14 mouse cellular contexts compared by ENCODE assay signal in genomic region chr13:101771071-101771470, GRCm38 (mm10).
"Had no signal": no experiment of that assay in that cellular context is flagged by ENCODE, and none has a peak within 500 bp of the region (broad histone marks: within the 10 kb centered on the region; RNA-seq: fewer than 3 reads in every experiment).

No protein-coding gene starts in this region.

- H3K4me3 ChIP-seq: left cerebral cortex, adult 2 months; limb, embryonic 10.5 days; midbrain, embryonic 10.5 days; midbrain, embryonic 15.5 days; neural tube, embryonic 12.5 days; stomach, embryonic 15.5 days had no signal

- H3K9ac ChIP-seq: midbrain, embryonic 15.5 days; neural tube, embryonic 12.5 days; stomach, embryonic 15.5 days had no signal

- H3K4me2 ChIP-seq: midbrain, embryonic 15.5 days; neural tube, embryonic 12.5 days; stomach, embryonic 15.5 days had no signal

- H3K27ac ChIP-seq: left cerebral cortex, adult 2 months; limb, embryonic 10.5 days; midbrain, embryonic 10.5 days; midbrain, embryonic 15.5 days; neural tube, embryonic 12.5 days; stomach, embryonic 15.5 days had no signal

- H3K36me3 ChIP-seq: limb, embryonic 10.5 days; midbrain, embryonic 10.5 days; midbrain, embryonic 15.5 days; neural tube, embryonic 12.5 days; stomach, embryonic 15.5 days had no signal

- DNase-seq: kidney, adult 8-10 months; kidney, postnatal 25 days; lung, adult 18-20 months; right cerebral cortex, postnatal 4 days; spleen, adult 18-20 months; thymus, adult 2 months; thymus, postnatal 25 days had no signal

- H3K9me3 ChIP-seq: limb, embryonic 10.5 days; midbrain, embryonic 10.5 days; midbrain, embryonic 15.5 days; neural tube, embryonic 12.5 days; stomach, embryonic 15.5 days had no signal

- ATAC-seq: intestine, embryonic 16.5 days; midbrain, embryonic 15.5 days had no signal

- H3K27me3 ChIP-seq: midbrain, embryonic 15.5 days; neural tube, embryonic 12.5 days; stomach, embryonic 15.5 days had no signal
